Mouse (Mus musculus): ENCODE measurements at regions not wholly inside any gene's neighbourhood (a gene's known extent, or its start where the extent isn't known, plus 50 kb on each side); places are given as distances from the start of the nearest gene placed in this dataset.

- no peak for TF ChIP-seq POLR2A (IDR thresholded peaks at IDR 0.05; ENCODE audit: low read depth, low read length)
- TF ChIP-seq JUN (IDR thresholded peaks at IDR 0.05; ENCODE audit: insufficient read depth, low read depth, low read length): no peak
- no peak for TF ChIP-seq CTCF (conservative IDR thresholded peaks at IDR 0.05 in 1 of 2, IDR thresholded peaks at IDR 0.05 in 1 of 2; ENCODE audit: low read depth in 2 of 2, low read length in 2 of 2)
Measured at GRCm38 (mm10) chr9:33543301-33543700, 907.3 kb downstream of the Ets1 start.
